24 mouse cellular contexts compared by ENCODE assay signal in the genomic region with DNA sequence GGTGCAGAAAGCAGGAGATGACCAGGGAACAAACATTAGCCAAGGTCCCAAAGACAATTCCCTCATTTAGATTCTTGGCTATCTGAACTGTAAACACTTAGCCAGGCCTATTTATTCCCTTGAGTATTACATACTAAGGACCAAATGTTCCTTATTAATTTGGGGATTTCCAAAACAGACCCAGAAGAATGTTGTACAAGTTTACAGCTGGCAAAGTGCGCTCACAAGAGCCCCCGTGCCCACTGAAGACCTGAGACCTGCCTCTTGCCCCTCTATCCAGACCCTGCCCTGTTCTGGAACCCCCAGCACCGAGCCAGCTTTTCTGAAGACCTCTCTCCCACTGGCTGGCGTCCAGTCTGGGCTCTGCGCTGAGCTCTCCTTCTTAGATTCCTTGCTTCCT.
DNase-seq lines count a peak whose midpoint lies in the region; ATAC-seq and TF ChIP-seq lines count a peak whose summit lies in the region.
"Had no signal": no experiment of that assay in that cellular context is flagged by ENCODE, and none has a peak within 500 bp of the region (broad histone marks: within the 10 kb centered on the region; RNA-seq: fewer than 3 reads in every experiment).

No protein-coding gene starts in this region.

- no peak overlapping the region for H3K9ac ChIP-seq in heart, adult 2 months (ENCODE audit: low read depth, low read length)
- H3K9ac ChIP-seq in heart, embryonic 12.5 days: no peak overlapping the region
- H3K9ac ChIP-seq: embryonic facial prominence, embryonic 15.5 days; hindbrain, embryonic 14.5 days; midbrain, embryonic 15.5 days; neural tube, embryonic 13.5 days had no signal

- WGBS in heart, adult 2 months: 63% methylated on average over 5 of the region's 5 CpGs
- WGBS in heart, embryonic 12.5 days: 92% methylated on average over 5 of the region's 5 CpGs

- peak; percentile 29 to 61 for DNase-seq in heart, adult 2 months
- DNase-seq in adipocyte (ENCODE audit: low spot score): peak; percentile 70
- peak; percentile 53 for DNase-seq in gastrocnemius, adult 2 months
- peak; percentile 28 to 52 for DNase-seq in heart, postnatal 36 days
- DNase-seq in urinary bladder, postnatal 36 days (ENCODE audit: low spot score in 2 of 2): no peak
- DNase-seq in frontal cortex, postnatal 36 days (ENCODE audit: low spot score in 2 of 2): no peak
- DNase-seq: adrenal gland, adult 2 months; B cell, adult 2 months; cerebellum, adult 9-11 months; kidney, adult 2 months; left cerebral cortex, postnatal 4 days; retina, postnatal 1 day; right cerebral cortex, postnatal 25 days had no signal

- H3K79me2 ChIP-seq in heart, adult 2 months (replicated peaks; ENCODE audit: control insufficient read depth, insufficient read depth, low read length): no peaks in the 10 kb centered on the region

- peak overlapping the region; percentile 58 for H3K27ac ChIP-seq in heart, adult 2 months
- no peak overlapping the region for H3K27ac ChIP-seq in heart, embryonic 12.5 days (ENCODE audit: poor library complexity, severe bottlenecking)
- H3K27ac ChIP-seq in gastrocnemius, adult 2 months: peak overlapping the region; percentile 73
- H3K27ac ChIP-seq: embryonic facial prominence, embryonic 15.5 days; hindbrain, embryonic 14.5 days; kidney, postnatal 0 days; macrophage; midbrain, embryonic 15.5 days; neural tube, embryonic 13.5 days had no signal

- H3K4me2 ChIP-seq in heart, embryonic 12.5 days: no peak overlapping the region
- H3K4me2 ChIP-seq: embryonic facial prominence, embryonic 15.5 days; hindbrain, embryonic 14.5 days; midbrain, embryonic 15.5 days; neural tube, embryonic 13.5 days had no signal

- peaks cover 2% of the 10 kb centered on the region; the same call in 1 of the 2 replicates for H3K36me3 ChIP-seq in heart, adult 2 months (ENCODE audit: control insufficient read depth, insufficient read depth, low read length)
- peaks cover 13% of the 10 kb centered on the region for H3K36me3 ChIP-seq in heart, embryonic 12.5 days
- H3K36me3 ChIP-seq: midbrain, embryonic 15.5 days had no signal

- H3K4me1 ChIP-seq in heart, adult 2 months (ENCODE audit: control insufficient read depth, insufficient read depth, low read length): peaks cover 8% of the 10 kb centered on the region
- no peaks in the 10 kb centered on the region for H3K4me1 ChIP-seq in heart, embryonic 12.5 days (replicated peaks)
- H3K4me1 ChIP-seq: embryonic facial prominence, embryonic 15.5 days; midbrain, embryonic 15.5 days; neural tube, embryonic 13.5 days had no signal

- intact Hi-C loops in heart, adult 2 months (cut with DNase I): no loop called here
- intact Hi-C loops in gastrocnemius, adult 2 months (cut with DNase I): no loop called here
- intact Hi-C loops in heart, postnatal 36 days (cut with DNase I): no loop called here

- H3K4me3 ChIP-seq in heart, adult 2 months: no peak overlapping the region
- no peak overlapping the region for H3K4me3 ChIP-seq in heart, embryonic 12.5 days
- H3K4me3 ChIP-seq in gastrocnemius, adult 2 months: no peak overlapping the region
- H3K4me3 ChIP-seq: embryonic facial prominence, embryonic 15.5 days; midbrain, embryonic 15.5 days; neural tube, embryonic 13.5 days had no signal

- no peak for ATAC-seq in heart, embryonic 12.5 days (ENCODE audit: insufficient number of reproducible peaks, low FRiP score)
- ATAC-seq: forebrain, embryonic 14.5 days; midbrain, embryonic 15.5 days; Patski had no signal

- no peak for TF ChIP-seq POLR2A in heart, adult 2 months (IDR thresholded peaks at IDR 0.05; ENCODE audit: insufficient read depth, low read depth, low read length)

- no peaks in the 10 kb centered on the region for H3K9me3 ChIP-seq in heart, embryonic 12.5 days (replicated peaks)
- H3K9me3 ChIP-seq: embryonic facial prominence, embryonic 15.5 days; G1E; midbrain, embryonic 15.5 days; neural tube, embryonic 13.5 days had no signal

- no peak for TF ChIP-seq EP300 in heart, adult 2 months (IDR thresholded peaks at IDR 0.05; ENCODE audit: insufficient read depth, low read depth, low read length)

- TF ChIP-seq CTCF in heart, adult 2 months (IDR thresholded peaks at IDR 0.05): no peak
- TF ChIP-seq CTCF in gastrocnemius, adult 2 months (IDR thresholded peaks at IDR 0.05): no peak

- H3K27me3 ChIP-seq in heart, adult 2 months (ENCODE audit: control insufficient read depth, insufficient read depth, low read length): no peaks in the 10 kb centered on the region
- H3K27me3 ChIP-seq in heart, embryonic 12.5 days (replicated peaks): no peaks in the 10 kb centered on the region
- H3K27me3 ChIP-seq: CH12.LX; embryonic facial prominence, embryonic 15.5 days; midbrain, embryonic 15.5 days; neural tube, embryonic 13.5 days; Patski had no signal

Comparison
In these comparisons a context has a peak if more than half of its experiments do, and no peak if none do; other contexts are left out.
1. DNase-seq: peak in heart, adult 2 months (2 of 2), adipocyte (single experiment), gastrocnemius, adult 2 months (single experiment) and heart, postnatal 36 days (2 of 2); none in urinary bladder, postnatal 36 days (0 of 2) and frontal cortex, postnatal 36 days (0 of 2).